Mouse (Mus musculus): ENCODE results near the gene Plb1. TPM values are rescaled to one million over a fixed set of nuclear protein-coding genes. Genes with fewer than 3 reads are reported as not detected.

The Plb1 gene
- polyA plus RNA-seq, 1 experiment: 16.0 TPM

DNA sequence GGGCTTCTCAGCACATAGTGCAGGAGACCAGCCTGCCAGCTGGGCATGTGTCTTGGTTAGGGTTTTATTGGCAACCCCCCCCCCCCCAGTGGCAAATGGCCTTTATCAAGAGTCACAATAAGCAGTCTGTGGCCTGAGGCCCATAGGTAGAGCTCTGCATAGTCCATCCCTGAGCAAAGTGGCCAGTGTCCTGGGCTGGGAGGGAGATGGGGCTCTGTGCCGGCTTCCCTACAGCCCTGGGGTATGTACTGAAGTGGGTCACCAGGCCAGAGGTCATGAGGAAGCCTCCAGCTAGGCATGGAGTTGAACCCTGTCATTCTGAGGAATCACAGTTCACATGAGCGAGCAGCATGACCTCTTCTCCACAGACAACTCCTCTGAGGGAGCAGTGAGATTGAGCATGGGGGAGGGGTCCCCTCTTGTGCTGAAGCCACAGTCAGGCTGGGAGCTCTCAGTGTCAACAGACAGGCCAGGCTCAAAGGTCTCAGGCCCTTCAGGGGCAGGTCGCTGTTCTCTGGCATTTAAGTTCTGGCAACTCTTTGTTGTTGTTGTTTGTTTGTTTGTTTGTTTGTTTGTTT lies 79.2 kb downstream of the Plb1 start:
- Histone ChIP-seq H3K4me3 (replicated peaks; ENCODE audit: extremely low read depth, low read depth, low read length) (no peak overlapping the region), H3K4me1 (ENCODE audit: control insufficient read depth, insufficient read depth, low read length) (no peaks in the 10 kb centered on the region)
- WGBS: 65% methylated on average over 3 of the region's 3 CpGs
- DNase-seq: no peak
- TF ChIP-seq POLR2A (IDR thresholded peaks at IDR 0.05; ENCODE audit: borderline replicate concordance, extremely low read depth, low read depth, low read length) (no peak), CTCF (IDR thresholded peaks at IDR 0.05; ENCODE audit: insufficient read depth, low read length) (no peak)

DNA sequence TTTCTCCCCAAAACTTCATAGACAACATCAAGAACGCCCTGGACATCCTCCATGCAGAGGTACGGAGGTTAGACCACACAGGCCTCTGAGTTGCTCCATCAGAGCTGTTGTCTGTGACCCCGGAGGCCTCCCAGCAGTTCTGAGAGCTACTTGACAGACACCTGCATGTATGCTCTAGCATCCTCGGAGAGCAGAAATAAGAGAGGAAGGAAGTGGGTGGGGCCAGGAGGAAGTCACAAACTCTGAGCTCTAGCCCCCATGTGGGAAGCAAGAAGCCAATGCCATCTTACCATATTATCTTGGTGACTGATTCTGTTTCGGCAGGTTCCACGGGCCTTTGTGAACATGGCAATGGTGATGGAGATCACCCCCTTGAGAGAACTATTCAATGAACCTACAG lies 81.2 kb downstream of the Plb1 start:
- no peak for TF ChIP-seq POLR2A (IDR thresholded peaks at IDR 0.05; ENCODE audit: borderline replicate concordance, extremely low read depth, low read depth, low read length)
- TF ChIP-seq CTCF (IDR thresholded peaks at IDR 0.05; ENCODE audit: insufficient read depth, low read length): no peak
- H3K4me3 ChIP-seq (replicated peaks; ENCODE audit: extremely low read depth, low read depth, low read length): no peak overlapping the region
- WGBS: 63% methylated on average over 6 of the region's 6 CpGs

DNA sequence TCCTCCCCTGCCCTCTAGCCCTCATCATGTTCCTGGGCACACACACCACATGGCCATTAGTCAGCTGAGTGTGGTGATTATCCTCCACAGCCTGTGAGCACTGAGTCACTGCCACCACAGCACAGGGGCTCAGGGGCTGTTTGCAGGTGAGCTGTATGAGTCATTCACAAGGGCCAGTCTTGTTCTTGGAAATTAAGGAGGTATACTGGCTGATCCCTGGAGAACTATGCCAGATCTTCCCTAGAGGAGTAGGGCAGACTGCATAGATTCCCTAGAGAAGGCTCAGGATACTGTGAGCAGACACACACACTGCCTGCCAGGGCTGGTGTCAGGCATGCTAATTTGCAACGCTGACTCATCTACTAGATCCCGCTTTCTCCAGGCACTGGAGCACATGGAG lies 82.2 kb downstream of the Plb1 start:
- Histone ChIP-seq H3K4me3 (replicated peaks; ENCODE audit: extremely low read depth, low read depth, low read length) (no peak overlapping the region), H3K4me1 (ENCODE audit: control insufficient read depth, insufficient read depth, low read length) (no peaks in the 10 kb centered on the region)
- no peak for DNase-seq
- 46% methylated on average over 2 of the region's 2 CpGs for WGBS
- TF ChIP-seq CTCF (IDR thresholded peaks at IDR 0.05; ENCODE audit: insufficient read depth, low read length): no peak
- TF ChIP-seq POLR2A (IDR thresholded peaks at IDR 0.05; ENCODE audit: borderline replicate concordance, extremely low read depth, low read depth, low read length): no peak

More for the DNA sequence above, 81.2 kb downstream of the Plb1 start:
- no peaks in the 10 kb centered on the region for H3K4me1 ChIP-seq (ENCODE audit: control insufficient read depth, insufficient read depth, low read length)
- no peak for DNase-seq

- no peak for DNase-seq
- Histone ChIP-seq H3K4me3 (replicated peaks; ENCODE audit: extremely low read depth, low read depth, low read length) (no peak overlapping the region), H3K4me1 (ENCODE audit: control insufficient read depth, insufficient read depth, low read length) (no peaks in the 10 kb centered on the region)
- WGBS: 46% methylated on average over 7 of the region's 7 CpGs
- TF ChIP-seq CTCF (IDR thresholded peaks at IDR 0.05; ENCODE audit: insufficient read depth, low read length) (peak; percentile 45), POLR2A (IDR thresholded peaks at IDR 0.05; ENCODE audit: borderline replicate concordance, extremely low read depth, low read depth, low read length) (no peak)
These were observed 89.8 kb downstream of the Plb1 start for GRCm38 (mm10) chr5:32322146-32322811.

DNA sequence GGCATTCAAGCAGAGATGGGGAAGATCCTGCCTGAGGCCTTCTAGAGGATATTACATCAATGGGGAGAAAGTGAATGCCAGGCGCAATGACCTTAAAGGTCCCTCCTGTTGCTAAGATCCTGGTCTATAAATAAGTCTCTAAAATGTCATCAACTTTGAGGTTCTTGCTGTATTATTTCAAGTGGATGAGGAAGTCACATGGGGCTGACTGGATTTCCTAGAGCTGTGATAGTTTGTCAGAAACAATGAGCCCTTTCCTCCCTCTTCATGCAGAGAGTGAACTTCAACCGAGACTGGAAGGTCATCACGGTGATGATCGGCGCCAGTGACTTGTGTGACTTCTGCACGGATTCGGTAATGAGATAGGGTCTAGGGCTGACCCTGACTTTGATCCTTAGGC lies 95.6 kb downstream of the Plb1 start:
- Histone ChIP-seq H3K4me1 (ENCODE audit: control insufficient read depth, insufficient read depth, low read length) (0 out of 2 replicates have a peak, but pooled peaks cover 2% of the 10 kb centered on the region), H3K4me3 (replicated peaks; ENCODE audit: extremely low read depth, low read depth, low read length) (no peak overlapping the region)
- no peak for DNase-seq
- WGBS: 58% methylated on average over 7 of the region's 7 CpGs
- no peak for TF ChIP-seq CTCF (IDR thresholded peaks at IDR 0.05; ENCODE audit: insufficient read depth, low read length)

GRCm38 (mm10) chr5:32332591-32332990 lies 100.1 kb downstream of the Plb1 start:
- TF ChIP-seq POLR2A (IDR thresholded peaks at IDR 0.05; ENCODE audit: borderline replicate concordance, extremely low read depth, low read depth, low read length) (no peak), CTCF (IDR thresholded peaks at IDR 0.05; ENCODE audit: insufficient read depth, low read length) (no peak)
- DNase-seq: no peak
- 79% methylated on average over 4 of the region's 4 CpGs for WGBS
- Histone ChIP-seq H3K4me3 (replicated peaks; ENCODE audit: extremely low read depth, low read depth, low read length) (no peak overlapping the region), H3K4me1 (ENCODE audit: control insufficient read depth, insufficient read depth, low read length) (0 out of 2 replicates have a peak, but pooled peaks cover 2% of the 10 kb centered on the region)

DNA sequence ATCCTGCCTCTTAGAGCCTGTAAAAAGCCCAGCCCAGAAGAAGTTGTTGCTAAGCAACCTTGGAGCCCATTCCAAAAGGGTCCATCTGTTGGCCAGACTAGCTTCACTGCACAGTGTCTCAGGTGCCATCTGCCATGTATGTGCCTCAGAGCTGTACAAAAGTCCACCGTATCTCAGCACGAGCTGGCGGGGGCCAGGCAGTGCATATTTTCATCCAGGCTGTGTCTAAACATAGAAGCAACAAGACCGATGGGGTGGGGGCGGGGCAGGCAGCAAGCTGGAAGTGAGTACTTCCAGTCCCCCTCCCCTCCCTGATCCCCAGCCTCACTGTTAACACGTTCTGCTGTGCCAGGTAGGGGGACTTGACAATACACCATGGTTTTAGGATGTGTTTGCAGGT lies 102.7 kb downstream of the Plb1 start:
- H3K4me3 ChIP-seq (replicated peaks; ENCODE audit: extremely low read depth, low read depth, low read length): no peak overlapping the region
- DNase-seq: no peak
- TF ChIP-seq POLR2A (IDR thresholded peaks at IDR 0.05; ENCODE audit: borderline replicate concordance, extremely low read depth, low read depth, low read length): no peak
- TF ChIP-seq CTCF (IDR thresholded peaks at IDR 0.05; ENCODE audit: insufficient read depth, low read length): no peak
- WGBS: 17% methylated on average over 6 of the region's 6 CpGs
- peaks cover 8% of the 10 kb centered on the region for H3K4me1 ChIP-seq (ENCODE audit: control insufficient read depth, insufficient read depth, low read length)

DNA sequence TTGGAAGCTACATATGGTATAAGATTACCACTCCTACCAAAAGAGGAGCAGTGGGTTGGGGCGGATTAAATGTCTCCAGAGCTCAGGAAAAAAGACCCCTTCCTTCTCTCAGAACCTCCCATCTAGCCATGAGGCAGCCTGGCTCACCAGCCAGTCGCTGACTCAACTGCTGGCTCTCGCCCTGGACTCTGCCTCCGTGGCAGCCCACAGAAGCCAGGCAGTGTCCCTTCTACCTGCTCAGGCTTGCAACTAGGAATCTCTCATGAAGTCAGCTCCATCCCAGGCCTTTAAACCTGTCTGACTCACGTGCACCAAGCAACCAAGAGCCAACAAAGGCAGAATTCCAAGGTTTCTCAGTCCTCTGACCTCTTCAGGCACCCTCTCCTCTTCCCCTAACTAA lies 103.6 kb downstream of the Plb1 start:
- no peak for DNase-seq
- Histone ChIP-seq H3K4me3 (replicated peaks; ENCODE audit: extremely low read depth, low read depth, low read length) (no peak overlapping the region), H3K4me1 (ENCODE audit: control insufficient read depth, insufficient read depth, low read length) (peaks cover 8% of the 10 kb centered on the region)
- WGBS: 71% methylated on average over 5 of the region's 5 CpGs
- TF ChIP-seq POLR2A (IDR thresholded peaks at IDR 0.05; ENCODE audit: borderline replicate concordance, extremely low read depth, low read depth, low read length) (no peak), CTCF (IDR thresholded peaks at IDR 0.05; ENCODE audit: insufficient read depth, low read length) (no peak)

DNA sequence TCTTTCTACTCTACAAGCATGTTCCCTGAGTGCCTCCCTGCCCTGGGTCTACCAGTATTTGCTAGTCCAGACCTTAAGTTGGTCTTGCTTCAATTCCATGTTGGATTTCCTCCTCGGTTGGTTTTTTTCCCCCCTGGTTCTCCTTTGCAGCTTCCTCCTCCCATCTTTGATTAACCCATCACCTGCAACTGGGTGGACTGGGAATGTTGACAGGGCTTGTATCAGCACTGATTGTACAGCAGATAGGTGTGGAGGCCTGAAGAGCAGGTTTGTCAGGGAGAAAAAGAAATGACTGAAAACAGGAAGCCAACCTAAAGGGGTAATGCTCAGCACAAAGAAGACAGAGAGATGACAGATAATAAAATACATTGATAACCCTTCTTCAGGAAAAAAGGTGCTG lies 104.8 kb downstream of the Plb1 start:
- 44% methylated on average over 1 of the region's 1 CpGs for WGBS
- DNase-seq: no peak
- Histone ChIP-seq H3K4me1 (ENCODE audit: control insufficient read depth, insufficient read depth, low read length) (peaks cover 8% of the 10 kb centered on the region), H3K4me3 (replicated peaks; ENCODE audit: extremely low read depth, low read depth, low read length) (no peak overlapping the region)
- TF ChIP-seq CTCF (IDR thresholded peaks at IDR 0.05; ENCODE audit: insufficient read depth, low read length) (no peak), POLR2A (IDR thresholded peaks at IDR 0.05; ENCODE audit: borderline replicate concordance, extremely low read depth, low read depth, low read length) (no peak)

DNA sequence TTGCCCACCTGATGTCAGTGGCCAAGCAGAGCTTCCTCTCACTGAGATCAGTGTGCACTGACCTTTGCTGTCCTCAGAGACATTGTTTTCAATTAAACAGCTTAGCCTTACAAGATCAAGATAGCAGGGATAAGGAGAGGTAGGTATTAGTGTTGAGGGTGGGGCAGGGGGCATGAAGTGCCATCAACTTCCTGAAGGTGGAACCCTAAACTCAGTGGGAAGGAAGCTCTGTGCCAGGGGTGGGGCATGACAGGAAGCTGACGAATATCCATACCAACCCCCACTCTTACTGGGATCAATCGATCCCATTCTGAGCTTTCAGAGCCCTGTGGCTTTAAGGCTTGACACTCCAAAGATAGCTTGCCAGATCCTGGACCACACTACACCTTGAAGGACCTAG lies 105.8 kb downstream of the Plb1 start:
- peak; percentile 39; the same call in 1 of the 2 replicates for TF ChIP-seq CTCF (IDR thresholded peaks at IDR 0.05; ENCODE audit: insufficient read depth, low read length)
- TF ChIP-seq POLR2A (IDR thresholded peaks at IDR 0.05; ENCODE audit: borderline replicate concordance, extremely low read depth, low read depth, low read length): no peak

More for the DNA sequence above, 105.8 kb downstream of the Plb1 start:
- WGBS: 9% methylated on average over 2 of the region's 2 CpGs
- Histone ChIP-seq H3K4me3 (replicated peaks; ENCODE audit: extremely low read depth, low read depth, low read length) (no peak overlapping the region), H3K4me1 (ENCODE audit: control insufficient read depth, insufficient read depth, low read length) (peaks cover 8% of the 10 kb centered on the region)
- DNase-seq: no peak

All from lung, adult 2 months (tissue).